Mouse (Mus musculus): Measurements from ENCODE around the gene Fign.

DNA sequence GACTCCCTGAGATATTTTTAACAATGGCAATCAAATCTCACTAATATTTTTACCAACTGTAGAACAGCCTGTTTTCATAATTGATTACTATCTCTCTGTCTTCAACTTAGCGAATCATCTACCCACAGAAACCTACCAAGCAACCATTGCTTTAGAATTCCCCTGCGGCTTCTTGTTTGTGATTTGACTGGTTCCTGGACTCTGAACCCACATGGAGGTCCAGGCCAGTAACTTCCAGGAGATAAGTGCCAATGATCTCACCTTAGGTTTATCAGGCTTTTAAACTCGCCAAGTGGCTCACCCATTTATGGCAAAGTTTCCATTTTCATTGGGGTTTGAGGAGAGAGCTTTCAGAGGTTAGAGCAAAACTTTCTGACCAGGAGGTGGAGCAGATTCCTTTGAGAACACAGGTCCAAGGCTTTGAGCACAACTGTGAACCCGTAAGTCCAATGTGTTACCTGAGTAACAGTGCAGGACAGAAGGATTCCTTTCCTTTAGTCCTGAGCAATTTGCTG, 172.1 kb downstream of the Fign start:
- TF ChIP-seq CTCF (IDR thresholded peaks at IDR 0.05; ENCODE audit: borderline replicate concordance, extremely low read depth, insufficient read depth, insufficient read length) (no peak), POLR2A (IDR thresholded peaks at IDR 0.05; ENCODE audit: borderline replicate concordance, extremely low read depth, insufficient read depth, insufficient read length, poor library complexity, severe bottlenecking) (no peak)
